Mouse (Mus musculus): ENCODE measurements around the gene Olfr27.

The Olfr27 gene

DNA sequence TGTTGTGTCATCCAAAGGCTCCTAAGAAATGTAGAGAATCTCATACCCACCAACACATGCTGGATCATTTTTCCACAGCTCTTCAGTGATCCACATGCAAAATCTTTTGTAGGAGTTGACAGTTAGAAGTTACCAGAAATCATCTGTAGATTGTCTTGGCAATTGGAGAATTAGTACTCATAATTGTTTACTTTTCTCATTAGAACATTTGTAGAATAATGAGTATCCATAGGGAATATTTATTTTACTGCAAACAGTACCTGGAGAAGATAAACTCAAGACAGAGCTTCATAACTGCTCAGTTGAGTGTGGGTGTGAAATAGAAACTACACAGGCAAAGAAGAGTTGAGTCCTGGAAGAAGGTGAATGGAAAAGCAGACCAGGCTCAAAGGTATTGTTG lies at the start of gene Olfr27:
Gene Olfr27 (plus strand): TSS at position 301 of the 400 bp plus-strand sequence.
- no peak for DNase-seq

DNA sequence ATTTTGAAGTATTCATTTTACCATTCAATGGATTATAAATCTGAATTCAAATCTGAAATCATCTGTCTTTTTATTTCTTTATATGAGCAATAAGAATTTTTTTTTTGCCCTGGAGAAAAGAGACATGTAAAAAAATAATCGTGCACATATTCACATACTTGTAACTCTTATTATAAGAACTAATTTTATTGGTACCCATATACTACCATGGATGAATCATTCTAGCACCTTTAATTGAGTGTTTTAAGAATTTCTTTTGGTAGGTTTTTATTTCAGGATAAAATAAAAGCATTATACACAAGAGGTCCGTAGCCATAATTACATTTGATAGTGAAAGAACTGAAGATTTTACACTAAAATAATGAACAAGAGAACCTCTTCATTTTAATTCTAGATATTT lies 49.1 kb upstream of the Olfr27 start, which contains the start of gene Olfr938:
Gene Olfr938 (minus strand): TSS at position 101 of the 400 bp plus-strand sequence.
- DNase-seq: no peak

DNA sequence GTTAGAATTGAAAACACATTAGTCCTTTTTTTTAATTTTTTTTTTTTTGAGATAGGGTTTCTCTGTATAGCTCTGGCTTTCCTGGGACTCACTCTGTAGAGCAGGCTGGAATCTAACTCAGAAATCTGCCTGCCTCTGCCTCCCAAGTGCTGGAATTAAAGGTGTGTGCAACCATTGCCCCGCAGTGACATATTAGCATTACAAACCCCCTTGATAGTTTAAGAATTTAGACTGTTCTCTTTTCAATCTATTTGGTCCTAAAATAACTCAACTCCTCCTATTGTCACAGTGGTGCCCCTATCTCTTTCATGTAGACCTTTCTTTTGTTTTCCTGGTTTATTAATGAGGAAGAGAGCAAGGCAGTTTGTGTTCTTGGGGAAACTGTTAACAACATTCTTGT lies 605 bp upstream of the Olfr27 start:
- DNase-seq: no peak

DNA sequence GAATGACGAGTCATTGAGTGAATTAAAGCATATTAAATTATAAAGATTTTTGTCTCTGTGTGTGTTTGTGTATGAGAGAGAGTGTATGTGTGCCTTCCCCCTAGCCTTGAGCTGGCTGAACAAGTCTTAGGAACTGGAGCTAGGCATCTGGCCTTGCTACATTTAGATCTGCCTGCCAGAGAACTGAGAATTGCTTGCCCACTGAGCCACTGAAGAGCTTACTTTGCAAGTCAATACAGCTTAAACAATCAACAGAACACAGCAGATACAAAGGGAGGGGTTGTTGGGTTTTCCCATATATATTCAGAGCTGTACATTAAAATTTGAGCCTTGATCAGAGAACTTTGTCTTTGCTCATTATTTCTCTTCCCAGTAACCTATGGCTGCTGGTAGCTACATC lies 24.5 kb downstream of the Olfr27 start:
- no peak for DNase-seq

DNA sequence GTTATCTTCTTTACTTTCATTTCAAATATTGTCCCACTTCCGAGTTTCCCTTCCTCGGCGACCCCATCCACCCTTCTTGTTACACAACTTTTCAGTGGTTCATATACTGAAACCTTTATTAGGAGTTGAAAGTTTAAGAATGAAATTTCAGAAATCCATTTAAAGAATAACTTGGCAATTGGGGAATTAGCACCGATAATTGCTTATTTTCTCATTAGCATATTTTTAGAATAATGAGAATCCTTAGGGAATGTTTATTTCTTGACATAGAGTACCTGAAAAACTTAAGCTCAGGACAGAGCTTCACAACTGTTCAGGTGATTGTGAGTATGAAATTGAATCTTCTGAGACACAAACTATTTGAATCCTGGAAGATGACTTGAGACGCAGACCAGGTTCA lies 38.1 kb downstream of the Olfr27 start, which contains the start of gene Olfr943:
Gene Olfr943 (plus strand): TSS at position 301 of the 400 bp plus-strand sequence.
- no peak for DNase-seq
